Mouse (Mus musculus) lung, embryonic 15.5 days (tissue): ENCODE measurements around the gene Rnf215. TPM values are rescaled to one million over a fixed set of nuclear protein-coding genes. Genes with fewer than 3 reads are reported as not detected.
"Not testable (repeated sequence)": the region's sequence is repeated elsewhere in the genome, so short reads cannot be mapped to it uniquely, and the experiment has no call there.

Experiments used
- ATAC-seq: fragments of 200-750 bp; cut with Nextera tagmentation; 2 replicates; pipeline ENCODE4 v1.8.0; 2017; ENCODE audit warnings: moderate number of reproducible peaks, borderline replicate concordance; ENCODE audit not compliant: low FRiP score, low TSS enrichment; ENCODE audit errors: extremely low read depth
- H3K27ac ChIP-seq: fragments of 300-500 bp; sonication (generic); 2 replicates; pipeline ENCODE4 v1.5.1; 2015; ENCODE audit warnings: moderate library complexity, mild to moderate bottlenecking, inconsistent platforms
- H3K27me3 ChIP-seq: fragments of 300-500 bp; sonication (generic); 2 replicates; pipeline ENCODE4 v1.6.1; 2015; ENCODE audit warnings: inconsistent platforms
- H3K36me3 ChIP-seq: fragments of 300-500 bp; sonication (generic); 2 replicates; pipeline ENCODE4 v1.6.1; 2015; ENCODE audit warnings: inconsistent platforms
- H3K4me1 ChIP-seq: fragments of 300-500 bp; sonication (generic); 2 replicates; pipeline ENCODE4 v1.6.1; 2015; ENCODE audit warnings: inconsistent platforms
- H3K4me2 ChIP-seq: fragments of 300-500 bp; sonication (generic); 2 replicates; pipeline ENCODE4 v1.6.1; 2015; ENCODE audit warnings: inconsistent platforms, mild to moderate bottlenecking, moderate library complexity
- H3K4me3 ChIP-seq: fragments of 300-500 bp; sonication (generic); 2 replicates; pipeline ENCODE4 v1.5.1; 2015; ENCODE audit warnings: mild to moderate bottlenecking, inconsistent platforms
- H3K9ac ChIP-seq: fragments of 300-500 bp; sonication (generic); 2 replicates; pipeline ENCODE4 v1.6.1; 2015; ENCODE audit warnings: inconsistent platforms
- H3K9me3 ChIP-seq: fragments of 300-500 bp; sonication (generic); 2 replicates; pipeline ENCODE4 v1.6.1; 2016; ENCODE audit warnings: inconsistent platforms
- WGBS: fragments of 180-500 bp; shearing (Covaris S2); methylation state at CpG from one replicate; pipeline ENCODE4 v1.1.7; 2015; 5-methylcytosine and 5-hydroxymethylcytosine counted together
- polyA plus RNA-seq: library from polyadenylated mRNA; unstranded; fragments of >200 nt; fragmentation: Nextera tagmentation; extraction: Ambion mirVana; gene quantifications from 2 replicates; pipeline ENCODE4 v1.2.1, GENCODE M21; 2015

Rnf215 gene
- polyA plus RNA-seq, 1 experiment from 2014 or later: 34.2 TPM

DNA sequence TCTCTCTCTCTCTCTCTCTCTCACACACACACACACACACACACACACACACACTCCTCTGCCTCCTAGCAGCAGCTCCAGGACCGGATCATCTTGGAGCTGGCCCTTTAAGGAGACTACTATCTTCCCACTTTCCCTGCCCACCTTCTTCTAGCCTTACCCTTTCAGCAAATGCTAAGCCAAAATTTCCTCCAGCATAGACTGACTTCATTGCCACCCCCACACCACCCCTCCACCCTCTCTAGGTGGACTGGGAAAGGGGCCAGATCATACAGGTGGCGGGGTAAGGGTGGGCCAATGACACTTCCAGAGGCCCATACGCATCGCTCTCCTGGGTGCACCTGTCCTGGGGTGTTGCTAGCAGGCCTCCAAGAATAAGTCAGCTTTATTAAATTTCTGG, 19.6 kb upstream of the Rnf215 start:
- Histone ChIP-seq H3K4me3 (no peak overlapping the region), H3K9ac (no peak overlapping the region), H3K9me3 (no peaks in the 10 kb centered on the region), H3K4me1 (peaks cover 27% of the 10 kb centered on the region), H3K36me3 (no peaks in the 10 kb centered on the region), H3K27me3 (peaks cover 28% of the 10 kb centered on the region; the same call in 1 of the 2 replicates), H3K27ac (no peak overlapping the region), H3K4me2 (no peak overlapping the region)
- no peak for ATAC-seq
- 82% methylated on average over 4 of the region's 4 CpGs for WGBS

DNA sequence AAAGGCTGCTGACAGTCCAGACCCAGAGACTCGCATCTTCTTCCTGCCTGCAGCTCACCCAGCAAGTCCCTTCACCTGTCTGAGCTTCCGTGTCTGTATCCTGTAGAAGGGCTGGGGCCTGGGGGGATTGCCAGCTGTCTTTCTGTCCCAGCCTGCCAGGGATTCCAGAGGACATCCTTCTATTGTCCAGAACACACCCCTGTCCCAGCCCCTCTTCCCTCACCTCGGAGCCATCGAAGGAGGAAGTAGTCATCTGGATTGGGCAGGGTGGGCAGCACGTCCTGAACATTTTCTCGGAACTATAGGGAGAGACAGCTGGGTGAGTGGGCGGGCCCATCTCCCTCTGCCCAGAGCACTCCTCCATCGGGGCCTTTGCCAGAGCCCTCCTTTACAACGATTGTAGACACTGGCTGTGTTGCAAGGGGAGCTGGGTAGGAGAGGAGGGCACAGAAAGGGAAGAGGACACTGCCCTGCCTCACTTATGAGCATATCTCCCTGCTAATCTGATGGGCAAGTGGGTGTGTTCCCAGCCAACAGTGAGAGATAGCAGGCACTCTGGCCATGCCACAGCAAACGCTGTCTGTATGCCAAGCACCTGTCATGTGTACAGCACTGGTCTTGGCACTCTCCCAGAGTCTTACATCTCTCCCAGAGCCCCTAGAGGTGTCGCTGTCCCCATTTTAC, 18.4 kb upstream of the Rnf215 start:
- WGBS: 46% methylated on average over 11 of the region's 11 CpGs
- ATAC-seq: no peak

DNA sequence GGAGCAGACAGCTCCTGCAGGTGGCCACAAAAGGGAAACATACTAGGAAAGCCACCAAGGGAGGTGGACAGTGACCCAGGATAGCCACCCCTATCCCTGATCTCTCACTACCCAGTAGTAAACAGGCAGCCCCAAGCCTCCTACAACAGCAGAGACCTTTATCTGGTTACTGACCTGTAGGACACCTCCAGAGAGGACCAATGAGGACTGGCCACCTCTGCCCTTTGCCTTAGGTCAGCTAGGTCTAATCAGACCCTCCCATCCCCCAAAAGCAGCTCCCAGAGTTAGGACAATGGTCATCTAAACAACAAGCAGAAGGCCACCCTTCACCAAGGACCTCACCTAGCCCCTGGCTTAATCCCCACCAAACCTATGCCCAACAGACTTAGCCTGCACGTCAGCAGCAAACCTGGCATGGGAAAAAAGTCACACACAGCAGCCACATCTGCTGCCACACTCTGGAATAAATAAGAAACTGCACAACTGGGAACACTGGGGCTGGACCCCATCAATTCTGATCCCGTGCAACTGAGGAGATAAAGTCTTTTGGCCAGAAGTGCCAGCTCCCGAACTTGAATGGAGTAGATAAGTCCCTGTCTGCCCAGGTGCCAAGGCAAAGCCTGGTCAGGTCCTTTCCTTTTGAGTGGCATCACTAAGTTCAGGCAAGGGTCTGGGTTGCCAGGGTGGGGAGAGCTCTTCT, 17.5 kb upstream of the Rnf215 start:
- H3K4me1 ChIP-seq: peaks cover 27% of the 10 kb centered on the region
- no peaks in the 10 kb centered on the region for H3K9me3 ChIP-seq
- peak overlapping the region; percentile 78 for H3K4me2 ChIP-seq
- H3K27me3 ChIP-seq: peaks cover 28% of the 10 kb centered on the region; the same call in 1 of the 2 replicates
- H3K27ac ChIP-seq: no peak overlapping the region
- no peak overlapping the region for H3K9ac ChIP-seq
- peak overlapping the region; percentile 45 for H3K4me3 ChIP-seq
- 16% methylated on average over 3 of the region's 3 CpGs for WGBS
- no peak for ATAC-seq
- H3K36me3 ChIP-seq: no peaks in the 10 kb centered on the region

More for the DNA sequence above, 18.4 kb upstream of the Rnf215 start:
- Histone ChIP-seq H3K9ac (no peak overlapping the region), H3K27me3 (peaks cover 28% of the 10 kb centered on the region; the same call in 1 of the 2 replicates), H3K9me3 (no peaks in the 10 kb centered on the region), H3K4me2 (peak overlapping the region; percentile 2; the same call in 1 of the 2 replicates), H3K4me3 (no peak overlapping the region), H3K4me1 (peaks cover 27% of the 10 kb centered on the region), H3K36me3 (no peaks in the 10 kb centered on the region), H3K27ac (no peak overlapping the region)

DNA sequence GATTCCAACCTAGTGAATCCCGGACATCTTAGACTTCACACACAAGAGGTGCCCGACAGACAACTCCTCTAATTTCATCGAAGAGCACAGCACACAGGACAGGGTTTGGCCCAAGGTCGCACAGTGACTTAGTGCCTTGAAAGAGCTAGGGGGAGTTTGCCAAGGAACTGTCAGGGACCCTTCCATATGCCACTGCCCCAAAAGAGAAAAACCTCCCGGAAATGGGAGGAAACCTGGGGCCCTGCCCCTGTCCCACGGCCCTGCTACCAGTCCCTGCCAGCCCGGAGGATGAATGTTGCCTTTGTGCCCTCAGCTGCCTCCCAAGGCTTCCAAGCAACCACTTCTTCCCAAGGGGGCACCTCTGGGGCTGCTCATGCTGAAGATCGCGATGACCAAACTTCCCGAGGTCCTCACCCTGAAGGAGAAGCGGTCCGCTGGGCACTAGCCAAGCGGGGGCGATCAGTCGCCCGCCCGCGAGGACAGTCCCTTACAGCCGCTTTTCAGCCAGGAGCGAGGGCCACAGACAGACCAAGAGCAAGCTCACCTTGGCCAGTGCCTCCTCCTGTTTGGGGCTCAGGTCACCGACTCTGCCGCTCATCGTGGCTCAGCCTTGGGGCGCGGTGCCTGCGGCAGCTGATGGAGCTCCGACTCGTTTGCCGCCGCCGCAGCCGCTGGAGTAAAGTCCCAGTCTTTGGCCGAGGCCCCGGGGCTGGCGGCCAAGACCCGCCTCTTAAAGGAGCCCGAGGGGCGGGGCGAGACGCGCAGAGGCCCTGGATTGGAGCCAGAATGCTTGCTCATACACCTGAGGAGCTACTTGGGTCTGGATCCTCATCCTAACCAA, 16.7 kb upstream of the Rnf215 start:
- ATAC-seq: peak; percentile 41; the same call in 1 of the 2 replicates
- peak overlapping the region; percentile 45 for H3K4me3 ChIP-seq
- H3K36me3 ChIP-seq: no peaks in the 10 kb centered on the region
- peak overlapping the region; percentile 31 for H3K9ac ChIP-seq
- peak overlapping the region; percentile 78 for H3K4me2 ChIP-seq
- no peak overlapping the region for H3K27ac ChIP-seq
- peaks cover 28% of the 10 kb centered on the region; the same call in 1 of the 2 replicates for H3K27me3 ChIP-seq
- H3K9me3 ChIP-seq: no peaks in the 10 kb centered on the region
- 1% methylated on average over 41 of the region's 41 CpGs for WGBS
- H3K4me1 ChIP-seq: peaks cover 27% of the 10 kb centered on the region

DNA sequence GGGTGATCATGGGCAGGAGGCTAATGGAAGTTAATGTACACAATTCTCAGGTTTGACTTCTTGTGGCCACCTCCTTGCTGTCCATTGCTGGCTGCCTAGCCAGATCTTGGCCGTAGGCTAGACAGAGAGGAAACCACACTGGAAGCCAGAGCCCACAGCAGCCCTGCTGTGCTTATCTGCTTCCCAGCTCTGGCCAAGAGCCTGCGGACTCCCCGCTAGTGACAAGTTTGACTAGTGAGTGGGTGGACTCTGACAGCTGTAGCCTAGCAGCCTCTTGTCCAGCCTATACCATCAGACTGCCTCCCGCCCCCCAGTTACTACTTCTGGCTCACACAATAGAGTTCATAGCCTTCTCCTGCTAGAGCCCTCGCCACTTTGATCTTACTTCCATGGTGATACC, 15.4 kb upstream of the Rnf215 start:
- no peak overlapping the region for H3K9ac ChIP-seq
- no peak overlapping the region for H3K4me2 ChIP-seq
- 39% methylated on average over 5 of the region's 5 CpGs for WGBS
- no peak for ATAC-seq
- no peak overlapping the region for H3K4me3 ChIP-seq
- peaks cover 28% of the 10 kb centered on the region; the same call in 1 of the 2 replicates for H3K27me3 ChIP-seq
- H3K9me3 ChIP-seq: no peaks in the 10 kb centered on the region
- peaks cover 27% of the 10 kb centered on the region for H3K4me1 ChIP-seq
- no peaks in the 10 kb centered on the region for H3K36me3 ChIP-seq
- H3K27ac ChIP-seq: no peak overlapping the region

DNA sequence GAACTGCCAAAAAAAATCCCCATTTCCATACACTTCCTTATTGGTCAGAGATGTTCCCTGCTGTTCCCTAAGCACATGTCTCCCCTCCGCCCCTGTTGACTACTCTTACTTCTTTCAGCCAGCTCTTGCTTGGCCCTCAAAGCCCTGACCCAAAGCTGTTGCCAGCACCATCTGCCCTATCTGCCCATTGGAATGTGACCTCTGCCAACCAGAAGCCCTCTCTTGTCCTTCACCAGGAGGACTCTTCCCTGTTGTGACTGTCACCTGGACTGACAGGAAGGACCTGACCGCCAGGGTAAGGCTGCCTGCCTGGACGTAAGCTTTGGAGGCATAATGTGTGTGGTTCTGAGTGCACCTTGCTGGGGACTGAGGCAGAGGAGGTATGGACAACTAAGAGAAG, 13.3 kb upstream of the Rnf215 start:
- no peak for ATAC-seq
- Histone ChIP-seq H3K9me3 (no peaks in the 10 kb centered on the region), H3K4me1 (peaks cover 22% of the 10 kb centered on the region), H3K4me3 (no peak overlapping the region), H3K27me3 (peaks cover 20% of the 10 kb centered on the region; the same call in 1 of the 2 replicates), H3K27ac (no peak overlapping the region), H3K36me3 (no peaks in the 10 kb centered on the region), H3K4me2 (no peak overlapping the region), H3K9ac (no peak overlapping the region)
- 71% methylated on average over 3 of the region's 3 CpGs for WGBS

DNA sequence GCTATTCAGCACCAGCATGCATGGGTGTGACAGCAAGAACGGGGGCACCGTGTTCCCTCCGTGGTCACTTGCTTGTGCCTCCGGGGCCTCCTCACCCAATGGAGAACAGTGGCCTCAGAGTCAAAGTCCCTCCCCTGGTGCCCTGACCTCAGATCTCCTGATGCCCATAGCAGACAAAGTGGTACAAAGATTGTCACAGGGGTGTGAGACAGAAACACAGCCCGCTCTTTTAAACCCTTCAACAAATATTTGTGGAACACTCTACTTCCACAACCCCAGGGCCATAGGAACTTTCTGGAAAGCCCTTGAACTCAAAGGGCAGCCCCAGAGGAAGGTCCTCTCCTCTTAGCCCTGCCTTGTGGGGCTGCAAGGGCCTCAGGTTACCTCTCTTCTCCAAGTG, 12.8 kb upstream of the Rnf215 start:
- H3K4me1 ChIP-seq: peaks cover 21% of the 10 kb centered on the region
- no peak overlapping the region for H3K27ac ChIP-seq
- WGBS: 62% methylated on average over 5 of the region's 5 CpGs
- H3K9me3 ChIP-seq: no peaks in the 10 kb centered on the region
- peaks cover 15% of the 10 kb centered on the region; the same call in 1 of the 2 replicates for H3K27me3 ChIP-seq
- H3K36me3 ChIP-seq: no peaks in the 10 kb centered on the region
- no peak for ATAC-seq
- no peak overlapping the region for H3K9ac ChIP-seq
- no peak overlapping the region for H3K4me3 ChIP-seq
- no peak overlapping the region for H3K4me2 ChIP-seq

DNA sequence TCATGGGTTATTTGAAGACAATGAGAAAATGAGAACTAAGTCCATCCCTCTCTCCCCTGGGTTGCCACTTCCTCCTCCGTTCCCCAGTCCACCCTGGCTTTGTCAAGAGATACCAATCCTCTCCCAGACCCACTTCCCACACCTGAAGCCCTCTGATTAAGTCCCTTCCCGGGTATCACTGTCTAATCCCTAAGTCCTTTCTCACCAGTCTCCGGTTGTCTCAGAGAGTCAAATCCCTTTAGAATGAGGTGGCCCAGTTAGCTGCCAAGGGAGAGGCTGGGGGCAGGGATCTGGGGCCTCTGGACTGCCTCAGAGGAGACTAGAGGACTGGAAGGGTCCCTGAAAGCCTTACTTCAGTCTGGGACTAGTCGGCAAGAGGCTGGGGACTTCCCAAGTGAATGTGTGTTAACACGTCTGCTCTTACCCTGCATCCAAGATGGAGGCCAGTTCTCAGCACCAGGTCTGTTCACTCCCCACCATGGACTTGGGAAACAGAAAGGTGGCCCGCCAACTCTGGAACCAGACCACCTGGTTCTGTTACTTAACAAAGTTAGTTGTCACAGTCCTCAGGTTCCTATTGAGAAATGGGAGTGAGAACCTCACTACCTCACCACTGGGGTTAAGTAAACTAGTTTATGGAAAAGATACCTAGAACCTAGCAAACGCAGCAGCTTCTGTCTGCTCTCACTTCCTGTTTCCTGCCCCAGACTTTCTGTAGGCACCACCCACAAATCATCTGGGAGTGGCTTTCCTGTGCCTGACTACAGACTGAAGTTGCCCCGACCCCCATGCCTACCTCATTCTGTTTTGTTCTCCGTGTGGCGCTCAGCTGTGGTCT, 12.0 kb upstream of the Rnf215 start, which contains the start of gene Sec14l2:
Gene Sec14l2 (minus strand): TSS at position 674 of the 838 bp plus-strand sequence.
- H3K36me3 ChIP-seq: no peaks in the 10 kb centered on the region
- H3K9me3 ChIP-seq: no peaks in the 10 kb centered on the region
- H3K27ac ChIP-seq: no peak within 1 kb of the TSS
- H3K9ac ChIP-seq: no peak within 1 kb of the TSS
- WGBS: 65% methylated on average over 10 of the region's 10 CpGs
- ATAC-seq: no peak
- peaks cover 14% of the 10 kb centered on the region for H3K4me1 ChIP-seq
- no peak within 1 kb of the TSS for H3K4me3 ChIP-seq
- H3K4me2 ChIP-seq: no peak within 1 kb of the TSS
- H3K27me3 ChIP-seq: peaks cover 9% of the 10 kb centered on the region; the same call in 1 of the 2 replicates

DNA sequence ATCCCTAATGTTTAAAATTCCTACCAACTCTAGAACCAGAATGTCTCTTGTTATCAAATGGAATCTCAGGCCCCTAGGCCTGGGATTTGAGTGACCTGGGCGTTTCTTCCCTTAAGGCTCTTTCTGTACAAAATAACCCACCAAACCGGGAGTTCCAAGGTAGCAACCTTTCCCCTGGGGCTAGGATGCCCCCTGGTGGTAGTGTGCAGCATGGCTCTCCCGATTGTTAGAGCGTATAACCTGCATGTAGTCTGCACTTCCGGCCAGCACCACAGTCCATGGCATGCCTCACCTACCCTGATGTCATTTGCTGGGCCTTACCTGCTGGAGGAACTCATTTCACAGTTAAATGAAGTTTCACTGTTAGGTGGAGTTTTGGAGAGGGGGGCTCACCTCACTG, 11.1 kb upstream of the Rnf215 start:
- Histone ChIP-seq H3K9ac (no peak overlapping the region), H3K4me2 (no peak overlapping the region), H3K27ac (no peak overlapping the region), H3K4me3 (no peak overlapping the region), H3K27me3 (peaks cover 7% of the 10 kb centered on the region; the same call in 1 of the 2 replicates), H3K4me1 (peaks cover 7% of the 10 kb centered on the region), H3K9me3 (no peaks in the 10 kb centered on the region), H3K36me3 (no peaks in the 10 kb centered on the region)
- no peak for ATAC-seq
- 57% methylated on average over 5 of the region's 5 CpGs for WGBS

DNA sequence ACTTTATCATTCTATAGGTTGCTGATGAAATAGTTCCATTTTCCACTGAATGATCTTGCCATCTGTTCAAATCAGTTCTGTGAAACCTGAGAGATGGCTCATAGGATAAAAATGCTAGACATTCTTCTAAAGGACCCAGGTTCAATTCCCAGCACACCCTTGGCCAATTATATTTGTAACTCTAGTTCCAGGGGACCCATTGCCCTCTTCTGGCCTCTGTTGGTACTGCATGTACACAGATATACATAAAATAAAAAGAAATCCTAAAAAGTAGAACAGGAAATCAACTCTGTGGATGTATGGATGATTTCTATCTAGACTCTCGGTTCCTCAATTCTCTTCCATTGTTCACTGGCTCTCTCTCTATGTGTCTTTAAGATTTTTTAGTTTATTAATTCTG, 7.9 kb upstream of the Rnf215 start:
- Histone ChIP-seq H3K9ac (no peak overlapping the region), H3K27ac (no peak overlapping the region)
- 86% methylated on average over 1 of the region's 1 CpGs for WGBS

DNA sequence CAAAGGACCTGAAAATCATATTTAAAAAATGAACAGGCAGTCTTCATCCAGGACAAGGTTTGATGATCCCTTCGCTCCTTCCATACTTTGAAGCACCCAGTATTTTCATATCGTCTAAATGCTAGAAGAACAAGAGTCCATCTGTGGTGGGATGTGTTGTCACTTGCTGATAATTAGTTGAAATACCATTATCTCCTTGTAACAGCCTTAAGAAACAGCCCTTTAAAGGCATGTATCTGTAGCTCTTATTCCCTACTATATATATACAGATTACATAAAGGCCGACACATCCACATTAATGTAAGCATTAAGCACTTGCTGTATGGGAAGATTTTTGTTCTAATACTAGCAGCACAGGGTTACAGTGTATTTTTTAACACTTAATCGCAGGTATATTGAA, 6.5 kb upstream of the Rnf215 start:
- not testable (repeated sequence) for H3K4me2 ChIP-seq, H3K4me3 ChIP-seq, ATAC-seq, H3K27ac ChIP-seq, H3K36me3 ChIP-seq, H3K27me3 ChIP-seq, H3K4me1 ChIP-seq, H3K9ac ChIP-seq, H3K9me3 ChIP-seq
- WGBS: 86% methylated on average over 4 of the region's 4 CpGs

More for the DNA sequence above, 7.9 kb upstream of the Rnf215 start:
- Histone ChIP-seq H3K4me2 (no peak overlapping the region), H3K4me1 (no peaks in the 10 kb centered on the region), H3K27me3 (no peaks in the 10 kb centered on the region), H3K36me3 (no peaks in the 10 kb centered on the region), H3K4me3 (no peak overlapping the region), H3K9me3 (no peaks in the 10 kb centered on the region)
- no peak for ATAC-seq
